Mouse (Mus musculus) forebrain, embryonic 10.5 days (tissue): Measurements from ENCODE around the gene Ppp3r1. TPM values are rescaled to one million over a fixed set of nuclear protein-coding genes. Genes with fewer than 3 reads are reported as not detected.
A peak's percentile ranks its signal among the peaks of the same experiment; 100 is the strongest.

Source experiments
- DNase-seq: peaks from one replicate; pipeline ENCODE4 v3.0.0-alpha.2; 2017; ENCODE audit warnings: low spot score; ENCODE audit errors: extremely low spot score
- H3K27ac ChIP-seq: fragments of 300-500 bp; sonication (generic); 2 replicates; pipeline ENCODE4 v1.5.1; 2016; ENCODE audit warnings: mild to moderate bottlenecking
- H3K27me3 ChIP-seq: fragments of 300-500 bp; sonication (generic); 2 replicates; pipeline ENCODE4 v1.6.1; 2016; ENCODE audit warnings: mild to moderate bottlenecking; ENCODE audit not compliant: poor library complexity, severe bottlenecking
- H3K36me3 ChIP-seq: fragments of 300-500 bp; sonication (generic); replicated peaks from 2 replicates; pipeline ENCODE4 v1.6.1; 2016; ENCODE audit warnings: mild to moderate bottlenecking, moderate library complexity
- H3K4me1 ChIP-seq: fragments of 300-500 bp; sonication (generic); 2 replicates; pipeline ENCODE4 v1.6.1; 2016
- H3K4me3 ChIP-seq: fragments of 300-500 bp; sonication (generic); 2 replicates; pipeline ENCODE4 v1.5.1; 2016; ENCODE audit warnings: mild to moderate bottlenecking, moderate library complexity
- H3K9me3 ChIP-seq: fragments of 300-500 bp; sonication (generic); 2 replicates; pipeline ENCODE4 v1.6.1; 2016; ENCODE audit warnings: mild to moderate bottlenecking, moderate library complexity
- WGBS: fragments of 180-500 bp; shearing (Covaris S2); methylation state at CpG from one replicate; pipeline ENCODE4 v1.1.7; 2016; 5-methylcytosine and 5-hydroxymethylcytosine counted together
- polyA plus RNA-seq: library from polyadenylated mRNA; unstranded; fragments of >200 nt; fragmentation: Nextera tagmentation; extraction: Ambion mirVana; gene quantifications from 2 replicates; pipeline ENCODE4 v1.2.1, GENCODE M21; 2016

The Ppp3r1 gene
- 66.8 and 72.9 TPM in 2 replicates for polyA plus RNA-seq

DNA sequence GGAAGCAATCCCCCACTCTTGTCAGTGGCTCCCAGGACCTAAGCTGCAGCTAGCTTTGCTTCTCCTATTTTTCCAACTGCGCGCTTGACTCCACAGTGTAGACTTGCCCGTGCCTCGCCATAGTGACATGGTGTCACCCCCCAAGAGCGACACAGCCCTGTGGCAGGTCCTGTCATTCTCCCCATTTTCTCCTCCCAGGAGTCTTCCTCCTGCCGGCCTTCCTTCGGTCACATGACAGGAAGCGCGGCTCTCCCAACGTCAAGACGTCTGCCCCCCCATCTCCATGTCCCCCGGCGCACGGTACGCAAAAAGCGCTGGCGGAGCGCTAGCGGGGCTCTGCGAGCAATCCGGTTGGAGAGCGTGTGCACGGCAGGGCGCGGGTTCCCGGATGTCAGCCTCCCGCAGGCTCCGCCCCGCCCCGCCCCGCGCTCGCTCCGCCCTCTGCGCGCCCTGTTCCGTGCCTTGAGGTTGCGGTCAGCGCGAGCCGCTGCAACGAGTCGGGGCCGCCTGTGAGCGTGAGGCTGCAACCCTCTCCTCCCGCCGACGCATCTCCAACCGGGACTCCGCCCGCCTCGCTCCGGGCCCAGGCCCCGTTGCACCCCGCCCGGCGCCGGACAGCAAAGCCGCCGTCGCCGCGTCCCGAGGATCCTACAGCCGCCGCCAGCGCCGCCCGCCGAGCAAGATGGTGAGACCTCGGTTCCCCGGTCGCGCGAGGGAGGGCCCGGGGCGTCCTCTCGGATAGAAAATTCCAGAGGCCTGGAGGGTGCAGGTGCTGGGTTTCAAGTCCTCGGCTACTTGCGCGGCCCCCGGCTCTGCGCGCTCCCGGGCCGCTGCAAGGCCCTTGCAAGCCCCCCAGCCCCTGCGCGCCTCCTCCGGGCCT is at the start of gene Ppp3r1:
TSS of gene Ppp3r1 (plus strand) at position 406 of the 880 bp plus-strand sequence.
- Histone ChIP-seq H3K27ac (peak within 1 kb of the TSS; percentile 96), H3K4me1 (peaks cover 34% of the 10 kb centered on the region), H3K27me3 (no peaks in the 10 kb centered on the region), H3K9me3 (no peaks in the 10 kb centered on the region), H3K36me3 (no peaks in the 10 kb centered on the region), H3K4me3 (peak within 1 kb of the TSS; percentile 97)
- WGBS = under 1% methylated on average over 89 of the region's 89 CpGs
- peak; percentile 95 for DNase-seq

DNA sequence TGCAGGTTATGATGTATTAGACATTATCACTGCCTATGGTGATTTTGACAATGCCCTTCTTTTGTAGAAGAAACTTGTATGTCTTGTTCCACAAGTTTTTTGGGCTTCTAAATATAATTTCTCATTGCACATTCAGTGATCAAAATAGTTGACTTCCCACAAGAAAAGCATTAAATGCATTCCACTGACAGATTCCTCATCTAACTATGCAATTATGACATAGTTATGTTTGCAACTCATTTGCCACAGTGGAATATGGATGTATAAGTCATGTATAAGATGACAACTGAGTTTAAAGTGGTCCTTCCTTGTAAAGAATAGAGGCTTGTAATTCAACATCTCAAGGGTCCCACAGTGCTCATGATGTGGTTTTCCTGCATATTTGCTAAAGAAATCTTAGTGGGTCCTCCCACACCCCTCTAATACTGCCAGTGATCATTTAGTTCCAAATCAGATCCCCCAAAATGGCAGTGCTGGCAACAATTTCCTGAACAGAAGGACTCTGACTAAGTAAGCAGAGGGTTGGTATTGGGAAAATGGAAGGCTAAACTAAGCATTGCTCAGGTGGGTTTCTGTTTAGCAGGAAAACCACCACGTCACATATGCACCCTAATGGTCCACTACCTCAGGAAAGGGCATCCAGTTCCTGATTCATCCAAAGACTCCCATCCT is 46.5 kb upstream of the Ppp3r1 start:
- peaks cover 5% of the 10 kb centered on the region for H3K9me3 ChIP-seq
- WGBS = 83% methylated on average over 1 of the region's 1 CpGs
- no peaks in the 10 kb centered on the region for H3K27me3 ChIP-seq

DNA sequence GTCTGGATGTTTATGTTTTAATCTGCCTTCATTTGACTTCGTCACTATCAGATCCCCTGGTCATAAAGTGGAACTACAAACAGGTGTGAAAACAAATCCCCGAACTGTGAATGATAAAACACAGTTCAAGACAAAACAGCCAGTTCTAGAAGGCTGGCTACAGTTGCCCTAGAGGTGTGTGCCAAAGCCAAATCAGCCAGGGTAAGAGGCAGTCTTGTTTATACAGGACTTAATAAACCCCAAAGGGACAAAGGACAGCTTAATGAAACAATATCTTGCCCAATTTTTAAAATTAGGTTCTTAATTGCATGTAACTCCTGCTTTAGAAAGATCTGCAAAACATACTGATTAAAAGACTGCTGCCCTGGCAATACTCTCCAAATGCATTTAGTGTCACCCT is 32.6 kb upstream of the Ppp3r1 start:
- no peaks in the 10 kb centered on the region for H3K9me3 ChIP-seq
- no peaks in the 10 kb centered on the region for H3K4me1 ChIP-seq
- H3K4me3 ChIP-seq = no peak overlapping the region
- H3K36me3 ChIP-seq = no peaks in the 10 kb centered on the region
- no peaks in the 10 kb centered on the region for H3K27me3 ChIP-seq
- 73% methylated on average over 2 of the region's 2 CpGs for WGBS
- no peak overlapping the region for H3K27ac ChIP-seq
- DNase-seq = no peak

More for the DNA sequence above, 46.5 kb upstream of the Ppp3r1 start:
- Histone ChIP-seq H3K27ac (no peak overlapping the region), H3K4me3 (no peak overlapping the region), H3K36me3 (no peaks in the 10 kb centered on the region), H3K4me1 (no peaks in the 10 kb centered on the region)
- no peak for DNase-seq

DNA sequence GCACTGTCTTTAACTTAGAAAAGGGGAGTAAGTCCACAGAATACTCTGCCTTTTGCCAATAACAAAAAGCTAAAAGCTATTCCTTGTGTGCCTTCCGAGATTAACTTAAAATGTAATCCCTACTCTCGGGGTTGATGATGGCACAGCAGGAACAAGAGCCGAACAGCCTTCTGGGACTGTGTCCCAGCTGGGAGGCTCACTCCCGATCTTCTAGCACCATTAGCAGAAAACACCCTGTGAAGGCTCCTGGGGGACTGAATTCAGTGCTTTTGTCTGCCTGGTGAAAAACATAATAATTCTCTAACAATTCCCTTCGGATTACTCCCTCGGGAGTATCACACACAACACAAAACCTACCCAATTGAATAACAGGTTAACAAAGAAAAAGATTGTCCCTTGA is 23.4 kb upstream of the Ppp3r1 start:
- no peak for DNase-seq
- Histone ChIP-seq H3K4me1 (peaks cover 10% of the 10 kb centered on the region), H3K9me3 (no peaks in the 10 kb centered on the region), H3K36me3 (no peaks in the 10 kb centered on the region), H3K4me3 (no peak overlapping the region), H3K27me3 (no peaks in the 10 kb centered on the region), H3K27ac (no peak overlapping the region)
- 15% methylated on average over 6 of the region's 6 CpGs for WGBS

DNA sequence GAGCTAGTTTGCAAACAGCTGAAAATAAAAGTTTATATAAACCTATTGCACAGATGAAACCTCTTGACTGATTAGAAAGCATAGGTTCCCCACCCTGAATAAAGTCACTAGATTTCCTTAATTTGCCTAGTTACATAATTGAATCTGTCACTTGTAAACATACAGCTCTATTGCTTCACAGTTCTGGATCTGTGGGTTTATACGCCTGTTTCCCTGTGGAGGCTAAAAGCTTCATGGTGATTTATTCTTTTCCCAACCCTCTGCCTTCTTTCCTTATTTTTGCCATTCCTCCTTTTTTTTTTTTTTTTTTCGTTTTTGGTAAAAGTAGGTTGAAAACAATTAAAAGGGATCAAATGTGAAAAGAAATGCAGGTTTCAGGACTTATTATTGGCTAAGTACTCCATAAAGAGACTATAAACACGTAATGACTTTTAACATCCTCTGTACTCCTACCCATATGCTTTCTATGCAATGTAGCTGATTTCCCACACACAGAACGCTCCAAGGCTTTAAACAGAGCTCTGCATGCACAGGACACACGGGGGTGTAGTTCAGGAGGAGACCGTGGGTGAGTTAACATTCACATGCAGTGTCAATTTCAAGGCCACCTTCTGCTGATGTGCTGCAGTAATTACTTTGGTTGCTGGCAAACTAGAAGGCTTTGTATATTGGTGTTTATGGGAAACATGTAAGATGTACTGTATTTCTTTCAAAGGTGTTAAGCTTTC is 20.6 kb upstream of the Ppp3r1 start:
- H3K36me3 ChIP-seq = no peaks in the 10 kb centered on the region
- no peaks in the 10 kb centered on the region for H3K9me3 ChIP-seq
- peaks cover 10% of the 10 kb centered on the region for H3K4me1 ChIP-seq
- DNase-seq = no peak
- H3K27me3 ChIP-seq = no peaks in the 10 kb centered on the region
- no peak overlapping the region for H3K27ac ChIP-seq
- H3K4me3 ChIP-seq = no peak overlapping the region
- 79% methylated on average over 6 of the region's 6 CpGs for WGBS

DNA sequence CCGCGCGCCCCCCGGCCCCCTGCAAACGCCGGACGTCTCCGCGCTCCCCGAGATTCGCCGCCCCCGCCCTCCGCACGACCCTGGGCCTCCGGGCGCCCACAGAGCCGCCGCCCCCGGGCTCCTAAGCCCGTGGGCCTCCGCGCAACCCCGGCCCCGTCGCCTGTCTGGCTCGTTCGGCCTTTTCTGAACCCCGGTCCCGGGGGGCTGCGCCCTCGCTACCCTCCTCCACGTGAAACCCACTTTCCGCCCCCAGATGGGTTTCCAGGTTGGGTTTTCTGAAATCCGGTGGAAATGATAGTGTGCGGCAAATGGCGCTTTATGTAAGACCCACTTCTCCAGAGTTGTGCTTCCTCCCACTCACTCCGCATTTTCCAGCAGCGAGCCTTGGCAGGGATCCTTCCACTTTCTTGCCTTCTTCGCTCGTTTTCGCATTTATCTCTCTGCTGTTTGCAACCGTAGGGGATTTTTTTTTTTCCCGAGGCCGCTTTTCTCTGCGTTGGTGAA is 727 bp downstream of the Ppp3r1 start:
- Histone ChIP-seq H3K27ac (peak overlapping the region; percentile 96), H3K4me1 (peaks cover 36% of the 10 kb centered on the region), H3K27me3 (no peaks in the 10 kb centered on the region), H3K9me3 (no peaks in the 10 kb centered on the region), H3K36me3 (no peaks in the 10 kb centered on the region), H3K4me3 (peak overlapping the region; percentile 97)
- peak; percentile 42 for DNase-seq
- WGBS = 1% methylated on average over 46 of the region's 46 CpGs

DNA sequence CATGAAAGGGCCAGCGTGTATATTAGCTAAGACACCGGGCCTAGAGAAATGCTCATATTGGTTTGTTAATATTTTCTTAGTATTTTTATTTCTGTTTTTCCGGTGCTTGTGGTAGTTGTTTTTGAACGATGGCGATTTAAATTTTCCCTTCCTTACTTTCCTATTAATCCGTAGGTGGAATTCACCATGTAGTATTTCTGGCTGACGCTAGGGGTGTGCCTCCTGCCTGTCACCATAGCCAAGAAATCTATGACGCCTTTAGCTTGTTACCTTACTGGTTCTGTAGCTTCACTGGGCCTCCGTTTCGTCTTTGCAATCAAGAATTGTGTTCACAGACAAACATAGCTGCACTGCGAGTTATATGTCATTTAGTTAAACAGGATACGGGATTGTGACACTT is 1.2 kb downstream of the Ppp3r1 start:
- H3K9me3 ChIP-seq = no peaks in the 10 kb centered on the region
- peak overlapping the region; percentile 96 for H3K27ac ChIP-seq
- no peaks in the 10 kb centered on the region for H3K27me3 ChIP-seq
- H3K4me3 ChIP-seq = peak overlapping the region; percentile 97
- DNase-seq = peak; percentile 43
- 2% methylated on average over 12 of the region's 12 CpGs for WGBS
- H3K36me3 ChIP-seq = no peaks in the 10 kb centered on the region
- peaks cover 36% of the 10 kb centered on the region for H3K4me1 ChIP-seq

DNA sequence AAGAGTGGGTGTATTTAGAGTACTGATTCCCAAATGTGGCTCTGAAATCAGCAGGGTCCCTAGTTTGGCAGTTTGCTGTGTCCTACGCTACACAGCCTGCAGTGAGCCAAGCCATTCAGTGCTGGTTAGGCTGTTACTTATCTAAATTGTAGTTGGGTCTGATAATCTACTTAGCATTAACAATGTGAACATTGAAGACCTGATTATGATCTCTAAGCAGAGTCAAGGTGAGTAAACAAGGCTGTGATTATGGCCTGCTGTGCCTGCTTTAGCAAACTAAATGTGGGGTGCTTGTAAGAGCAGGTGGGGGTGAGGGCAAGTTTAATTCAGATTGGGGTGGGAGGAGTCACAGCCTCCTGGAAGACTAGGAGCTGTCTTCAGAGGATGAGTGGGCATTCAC is 4.9 kb downstream of the Ppp3r1 start:
- no peak overlapping the region for H3K27ac ChIP-seq
- 44% methylated on average over 1 of the region's 1 CpGs for WGBS
- no peaks in the 10 kb centered on the region for H3K27me3 ChIP-seq
- no peak for DNase-seq
- H3K4me1 ChIP-seq = peaks cover 29% of the 10 kb centered on the region
- H3K36me3 ChIP-seq = no peaks in the 10 kb centered on the region
- H3K4me3 ChIP-seq = no peak overlapping the region
- no peaks in the 10 kb centered on the region for H3K9me3 ChIP-seq

DNA sequence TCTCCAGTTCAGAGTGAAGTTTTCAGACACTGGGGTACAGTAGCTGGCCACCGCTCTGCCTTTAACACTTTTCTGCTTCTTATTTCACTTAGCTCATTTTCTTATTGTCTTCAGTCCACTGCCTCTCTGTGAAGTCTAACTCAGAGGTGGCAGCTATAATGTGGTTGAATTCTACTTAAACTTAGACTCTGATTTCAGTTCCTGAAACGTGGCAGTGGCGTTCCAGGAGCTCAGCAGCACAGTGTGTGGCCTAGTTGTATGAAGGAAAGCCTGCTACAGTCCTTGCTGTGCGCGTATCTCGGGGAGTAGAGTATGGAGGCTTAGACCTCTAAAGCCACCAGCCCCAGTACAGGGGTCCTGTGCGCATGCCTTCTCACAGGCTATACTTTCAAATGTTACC is 7.6 kb downstream of the Ppp3r1 start:
- no peak for DNase-seq
- 92% methylated on average over 7 of the region's 7 CpGs for WGBS
- H3K36me3 ChIP-seq = peaks cover 3% of the 10 kb centered on the region
- no peaks in the 10 kb centered on the region for H3K27me3 ChIP-seq
- H3K9me3 ChIP-seq = no peaks in the 10 kb centered on the region
- H3K4me1 ChIP-seq = peaks cover 16% of the 10 kb centered on the region
- no peak overlapping the region for H3K4me3 ChIP-seq
- H3K27ac ChIP-seq = no peak overlapping the region

DNA sequence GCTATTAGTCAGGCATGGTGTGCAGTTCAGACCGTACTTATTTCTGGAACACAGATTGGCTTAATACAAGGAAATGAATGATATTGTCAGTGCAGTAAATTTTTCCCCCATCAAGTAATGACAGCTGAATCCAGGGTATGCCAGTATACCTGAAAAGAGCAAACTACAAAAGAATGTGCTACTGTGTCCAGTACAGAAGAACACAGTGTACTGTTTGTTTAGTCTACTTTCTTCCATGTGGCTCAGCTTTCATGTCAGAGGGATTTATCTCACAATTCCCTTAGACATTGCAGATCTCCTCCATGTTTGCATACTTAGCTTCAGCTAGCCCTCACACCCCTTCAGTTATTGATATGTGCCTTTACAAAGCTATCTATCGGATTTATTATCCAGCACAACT is 10.2 kb downstream of the Ppp3r1 start:
- Histone ChIP-seq H3K4me3 (no peak overlapping the region), H3K4me1 (peaks cover under 1% of the 10 kb centered on the region; the same call in 1 of the 2 replicates), H3K36me3 (peaks cover 25% of the 10 kb centered on the region), H3K27me3 (no peaks in the 10 kb centered on the region), H3K9me3 (peaks cover 16% of the 10 kb centered on the region), H3K27ac (no peak overlapping the region)
- 88% methylated on average over 2 of the region's 2 CpGs for WGBS
- DNase-seq = no peak

DNA sequence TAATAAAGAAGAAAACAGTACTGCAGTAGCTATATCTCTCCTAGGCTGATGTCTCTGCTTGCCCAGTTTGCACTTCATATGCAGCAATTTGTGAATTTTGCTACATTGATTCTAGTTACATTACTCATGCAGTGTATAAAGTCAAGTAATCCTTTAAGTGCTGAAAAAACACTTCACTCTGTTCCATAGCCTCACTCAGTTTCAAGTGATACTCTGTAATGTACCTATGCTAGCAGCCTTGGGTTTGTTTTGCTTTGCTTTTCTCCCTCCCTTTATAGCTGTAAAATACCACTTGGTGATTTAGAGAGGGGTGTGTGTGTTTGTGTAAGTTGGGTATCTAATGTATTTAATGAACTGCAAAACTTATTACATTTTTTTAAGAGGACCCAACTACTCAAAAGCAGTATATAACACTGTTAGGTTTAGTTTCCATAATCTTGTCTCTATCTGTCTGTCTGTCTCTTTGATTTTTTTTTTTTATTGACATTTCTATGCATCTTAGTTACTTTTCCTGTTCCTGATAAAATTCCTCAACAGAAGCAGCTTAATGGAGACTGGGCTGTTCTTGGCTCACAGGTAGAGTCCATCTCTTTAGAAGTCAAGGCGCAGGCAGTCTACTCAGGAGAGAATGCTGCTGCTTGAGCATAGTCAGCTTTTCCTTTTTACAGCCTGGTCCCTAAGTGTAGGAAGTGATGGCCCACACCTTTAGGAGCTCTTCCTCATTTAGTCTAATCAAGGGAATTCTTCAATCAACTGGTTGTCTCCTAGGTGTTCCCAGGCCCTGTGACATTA is 12.1 kb downstream of the Ppp3r1 start:
- 93% methylated on average over 1 of the region's 1 CpGs for WGBS
- no peak overlapping the region for H3K4me3 ChIP-seq
- no peaks in the 10 kb centered on the region for H3K4me1 ChIP-seq
- peaks cover 31% of the 10 kb centered on the region for H3K36me3 ChIP-seq
- no peak for DNase-seq
- H3K9me3 ChIP-seq = peaks cover 18% of the 10 kb centered on the region
- no peaks in the 10 kb centered on the region for H3K27me3 ChIP-seq
- no peak overlapping the region for H3K27ac ChIP-seq

DNA sequence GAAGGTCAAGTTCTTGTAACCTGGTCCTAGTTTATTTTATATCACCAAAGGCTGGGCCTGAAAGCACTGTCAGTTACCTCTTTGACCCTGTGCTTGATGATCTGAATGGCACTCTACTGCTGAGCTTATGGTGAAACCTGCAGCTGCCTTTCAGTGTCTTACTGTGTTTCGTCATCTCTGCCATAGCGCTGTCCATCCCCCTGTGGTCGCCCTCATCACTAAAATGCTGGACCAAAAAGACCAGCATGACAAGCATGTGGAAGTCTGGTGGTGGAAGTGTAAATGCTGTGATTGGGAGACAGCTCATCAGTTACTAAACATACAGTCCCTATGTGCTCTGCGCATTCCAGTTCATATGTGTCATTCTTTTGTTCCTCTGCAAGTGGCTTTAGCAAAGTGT is 13.2 kb downstream of the Ppp3r1 start:
- Histone ChIP-seq H3K36me3 (peaks cover 33% of the 10 kb centered on the region), H3K27ac (no peak overlapping the region), H3K4me1 (no peaks in the 10 kb centered on the region), H3K27me3 (no peaks in the 10 kb centered on the region), H3K9me3 (peaks cover 18% of the 10 kb centered on the region), H3K4me3 (no peak overlapping the region)
- DNase-seq = no peak
- 95% methylated on average over 4 of the region's 4 CpGs for WGBS
